7 mouse cellular contexts compared by ENCODE assay signal in genomic region chr9:118606148-118606816, GRCm38 (mm10). TPM values are rescaled to one million over a fixed set of nuclear protein-coding genes. Genes with fewer than 3 reads are reported as not detected.
DNase-seq lines count a peak whose midpoint lies in the region; ATAC-seq and TF ChIP-seq lines count a peak whose summit lies in the region.

Gene Itga9 (plus strand): TSS chr9:118606690.

- peaks cover 4% of the 10 kb centered on the region; the same call in 1 of the 2 replicates for H3K4me1 ChIP-seq in embryonic facial prominence, embryonic 11.5 days (ENCODE audit: control insufficient read depth, insufficient read depth, low read length)
- H3K4me1 ChIP-seq in kidney, adult 2 months (ENCODE audit: control insufficient read depth, insufficient read depth, low read length), result no peaks in the 10 kb centered on the region
- peaks cover 4% of the 10 kb centered on the region; the same call in 1 of the 2 replicates for H3K4me1 ChIP-seq in midbrain, embryonic 16.5 days (ENCODE audit: control insufficient read depth, insufficient read depth, low read length)

- H3K4me3 ChIP-seq in embryonic facial prominence, embryonic 11.5 days (ENCODE audit: low read depth, low read length), result peak within 1 kb of the TSS; percentile 79
- peak within 1 kb of the TSS; percentile 84 for H3K4me3 ChIP-seq in kidney, adult 2 months (ENCODE audit: insufficient read depth, low read depth, low read length)
- peak within 1 kb of the TSS; percentile 55 for H3K4me3 ChIP-seq in midbrain, embryonic 16.5 days (ENCODE audit: low read depth, low read length)

- peak; percentile 63 for TF ChIP-seq CTCF in kidney, adult 2 months (conservative IDR thresholded peaks at IDR 0.05; ENCODE audit: insufficient read depth, insufficient read length, low read depth, low read length)

- 12% methylated on average over 40 of the region's 42 CpGs for WGBS in embryonic facial prominence, embryonic 11.5 days
- 7% methylated on average over 40 of the region's 42 CpGs for WGBS in kidney, adult 2 months
- 32% methylated on average over 14 of the region's 42 CpGs for WGBS in midbrain, embryonic 16.5 days

- peak within 1 kb of the TSS; percentile 78 for H3K27ac ChIP-seq in embryonic facial prominence, embryonic 11.5 days (replicated peaks; ENCODE audit: low read depth, low read length)
- peak within 1 kb of the TSS; percentile 58 for H3K27ac ChIP-seq in kidney, adult 2 months (ENCODE audit: insufficient read depth, low read depth, low read length)
- H3K27ac ChIP-seq in midbrain, embryonic 16.5 days (ENCODE audit: low read length), result no peak within 1 kb of the TSS

- no peak for TF ChIP-seq POLR2A in kidney, adult 2 months (IDR thresholded peaks at IDR 0.05; ENCODE audit: low read depth, low read length)

- no peaks in the 10 kb centered on the region for H3K9me3 ChIP-seq in embryonic facial prominence, embryonic 11.5 days (replicated peaks; ENCODE audit: control insufficient read depth, low read length)
- H3K9me3 ChIP-seq in midbrain, embryonic 16.5 days (replicated peaks; ENCODE audit: control insufficient read depth, low read length, poor library complexity, severe bottlenecking), result no peaks in the 10 kb centered on the region

- H3K9ac ChIP-seq in embryonic facial prominence, embryonic 11.5 days (replicated peaks; ENCODE audit: low read length), result peak within 1 kb of the TSS; percentile 91
- H3K9ac ChIP-seq in midbrain, embryonic 16.5 days (ENCODE audit: low read depth, low read length), result peak within 1 kb of the TSS; percentile 75

- H3K36me3 ChIP-seq in embryonic facial prominence, embryonic 11.5 days (replicated peaks; ENCODE audit: control insufficient read depth, insufficient read depth, low read depth, low read length), result no peaks in the 10 kb centered on the region
- H3K36me3 ChIP-seq in kidney, adult 2 months (ENCODE audit: control insufficient read depth, insufficient read depth, low read length), result no peaks in the 10 kb centered on the region
- no peaks in the 10 kb centered on the region for H3K36me3 ChIP-seq in midbrain, embryonic 16.5 days (ENCODE audit: control insufficient read depth, insufficient read depth, low read length)

- peak; percentile 93 for DNase-seq in adrenal gland, postnatal 14 days
- DNase-seq in embryonic facial prominence, embryonic 11.5 days (ENCODE audit: low spot score), result peak; percentile 87
- peak; percentile 78 for DNase-seq in heart, adult 8-10 months (ENCODE audit: low spot score)
- DNase-seq in kidney, adult 2 months, result peak; percentile 81
- DNase-seq in liver, result peak; percentile 67
- DNase-seq in spleen, postnatal 14 days (ENCODE audit: low spot score in 2 of 2), result peak; percentile 49 to 73

- ATAC-seq in embryonic facial prominence, embryonic 11.5 days (replicated peaks; ENCODE audit: insufficient number of reproducible peaks, low FRiP score, low TSS enrichment, low read depth), result peak; percentile 84
- peak; percentile 92 for ATAC-seq in midbrain, embryonic 16.5 days

- no peaks in the 10 kb centered on the region for H3K27me3 ChIP-seq in embryonic facial prominence, embryonic 11.5 days (ENCODE audit: control insufficient read depth, insufficient read depth, low read length)
- H3K27me3 ChIP-seq in kidney, adult 2 months (replicated peaks; ENCODE audit: control insufficient read depth, insufficient read depth, low read length), result 0 out of 2 replicates have a peak, but pooled peaks cover 1% of the 10 kb centered on the region
- H3K27me3 ChIP-seq in midbrain, embryonic 16.5 days (ENCODE audit: control insufficient read depth, insufficient read depth, low read depth, low read length), result peaks cover 10% of the 10 kb centered on the region

- peak within 1 kb of the TSS; percentile 95 for H3K4me2 ChIP-seq in embryonic facial prominence, embryonic 11.5 days (ENCODE audit: low read depth, low read length)
- peak within 1 kb of the TSS; percentile 97 for H3K4me2 ChIP-seq in midbrain, embryonic 16.5 days (ENCODE audit: low read length)

RNA-seq across cellular contexts. Expression of gene Itga9, which starts in this region (rescaled TPM):
- total RNA-seq in adrenal gland, postnatal 14 days (2021), result 41.5 and 44.2 TPM in 2 replicates
- 9.3 and 10.3 TPM in 2 replicates for polyA plus RNA-seq in embryonic facial prominence, embryonic 11.5 days (2014; fragmentation: Nextera tagmentation; extraction: Ambion mirVana)
- total RNA-seq in heart, adult 8-10 months (2022), result 10 to 100 TPM; 24.9 to 42.6 (median 36.7) TPM
- polyA plus RNA-seq in kidney, adult 2 months (2012; rRNA removed), result 15.0 and 17.0 TPM in 2 replicates
- 0.97 and 1.0 TPM in 2 replicates for polyA plus RNA-seq in midbrain, embryonic 16.5 days (2015; fragmentation: Nextera tagmentation; extraction: Ambion mirVana)
